Mouse (Mus musculus) myocyte (in vitro differentiated cells): Measurements from ENCODE around the gene Pnpla2.

ENCODE experiments used
- CEBPB ChIP-seq: IDR thresholded peaks from 2 replicates; pipeline ENCODE4 v1.6.1; 2011; ENCODE audit warnings: mild to moderate bottlenecking, moderate library complexity; ENCODE audit not compliant: poor library complexity, insufficient read depth, severe bottlenecking
- E2F4 ChIP-seq: IDR thresholded peaks from one replicate; pipeline ENCODE4 v1.6.1; 2011; ENCODE audit warnings: mild to moderate bottlenecking, control low read depth, moderate library complexity; ENCODE audit not compliant: insufficient read depth
- MAX ChIP-seq: IDR thresholded peaks from one replicate; pipeline ENCODE4 v1.6.1; 2011; ENCODE audit warnings: low read depth, mild to moderate bottlenecking, control low read depth
- MYOD1 ChIP-seq, 3 experiments: IDR thresholded peaks; one replicate each; pipeline ENCODE4 v1.6.1; 2011; ENCODE audit warnings: control low read depth in 2 of 3, low read depth in 2 of 3, mild to moderate bottlenecking in 2 of 3, moderate library complexity in 1 of 3; ENCODE audit not compliant: insufficient read length in 2 of 3, control insufficient read depth in 1 of 3
- MYOG ChIP-seq, 3 experiments: IDR thresholded peaks; one replicate each; pipeline ENCODE4 v1.6.1; 2011; ENCODE audit warnings: control low read depth in 2 of 3, low read depth in 2 of 3, mild to moderate bottlenecking in 2 of 3; ENCODE audit not compliant: insufficient read length in 2 of 3, control insufficient read depth in 1 of 3, insufficient read depth in 1 of 3
- POLR2A ChIP-seq: IDR thresholded peaks from one replicate; pipeline ENCODE4 v1.6.1; 2011; ENCODE audit warnings: low read depth, mild to moderate bottlenecking, control low read depth, moderate library complexity; ENCODE audit not compliant: insufficient read length
- POLR2AphosphoS2 ChIP-seq: IDR thresholded peaks from one replicate; pipeline ENCODE4 v1.6.1; 2011; ENCODE audit warnings: low read depth, control low read depth; ENCODE audit not compliant: insufficient read length
- REST ChIP-seq: IDR thresholded peaks from one replicate; pipeline ENCODE4 v1.6.1; 2011; ENCODE audit warnings: mild to moderate bottlenecking, control low read depth, moderate library complexity; ENCODE audit not compliant: insufficient read depth, insufficient read length
- SRF ChIP-seq: IDR thresholded peaks from one replicate; pipeline ENCODE4 v1.6.1; 2011; ENCODE audit warnings: low read depth; ENCODE audit not compliant: control insufficient read depth, insufficient read length
- TCF12 ChIP-seq: IDR thresholded peaks from one replicate; pipeline ENCODE4 v1.6.1; 2011; ENCODE audit warnings: mild to moderate bottlenecking, control low read depth; ENCODE audit not compliant: poor library complexity, insufficient read depth, severe bottlenecking
- TCF3 ChIP-seq: IDR thresholded peaks from one replicate; pipeline ENCODE4 v1.6.1; 2011; ENCODE audit warnings: low read depth, control low read depth; ENCODE audit not compliant: insufficient read length
- USF1 ChIP-seq: IDR thresholded peaks from one replicate; pipeline ENCODE4 v1.6.1; 2011; ENCODE audit warnings: low read depth, mild to moderate bottlenecking, control low read depth, moderate library complexity

DNA sequence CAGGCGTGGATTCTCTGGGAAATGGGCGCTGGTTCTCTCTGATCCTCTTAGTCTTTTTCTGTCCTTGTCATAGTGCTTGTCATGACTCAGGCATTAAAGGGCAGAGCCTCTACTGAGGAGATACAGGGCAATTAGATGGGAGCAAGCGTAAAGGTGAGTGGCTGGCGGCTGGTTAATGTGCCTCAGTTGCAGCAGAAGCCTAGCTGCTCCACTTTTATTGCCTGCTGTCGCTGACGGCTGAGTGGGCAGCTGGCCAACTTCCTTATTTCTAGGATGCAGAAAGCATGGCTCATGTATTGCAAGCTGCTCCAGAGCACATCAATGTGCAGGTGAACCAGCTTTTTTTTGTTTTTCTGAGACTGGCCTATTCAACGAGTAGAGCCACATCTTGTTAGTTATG lies 36.0 kb upstream of the Pnpla2 start:
- TF ChIP-seq POLR2A (no peak), MYOD1 (IDR thresholded peaks at IDR 0.05; ENCODE audit: control insufficient read depth in 1 of 3, insufficient read length in 2 of 3, low read depth in 2 of 3) (no peak), USF1 (no peak), E2F4 (no peak), TCF12 (no peak), MYOG (IDR thresholded peaks at IDR 0.05; ENCODE audit: control insufficient read depth in 1 of 3, insufficient read depth in 1 of 3, insufficient read length in 2 of 3, low read depth in 2 of 3) (no peak), REST (no peak), CEBPB (no peak), POLR2AphosphoS2 (no peak), MAX (no peak), SRF (no peak), TCF3 (no peak)
